Mouse (Mus musculus) liver, postnatal 0 days (tissue): ENCODE data around the gene Hs1bp3. TPM values are rescaled to one million over a fixed set of nuclear protein-coding genes. Genes with fewer than 3 reads are reported as not detected.

Source experiments
- ATAC-seq: fragments of 200-750 bp; cut with Nextera tagmentation; 2 replicates; pipeline ENCODE4 v1.8.0; 2017; ENCODE audit warnings: mild to moderate bottlenecking, moderate library complexity
- DNase-seq: peaks from one replicate; pipeline ENCODE4 v3.0.0-alpha.2; 2016
- H3K27ac ChIP-seq: fragments of 300-500 bp; sonication (generic); 2 replicates; pipeline ENCODE4 v1.5.1; 2014; ENCODE audit warnings: antibody characterized with exemption, moderate library complexity, mild to moderate bottlenecking, low read depth
- H3K27me3 ChIP-seq: fragments of 300-500 bp; sonication (generic); 2 replicates; pipeline ENCODE4 v1.6.1; 2014; ENCODE audit warnings: low read length, control low read depth, mixed read lengths; ENCODE audit not compliant: insufficient read depth
- H3K36me3 ChIP-seq: fragments of 300-500 bp; sonication (generic); replicated peaks from 2 replicates; pipeline ENCODE4 v1.6.1; 2014; ENCODE audit warnings: mild to moderate bottlenecking, control low read depth, low read length, moderate library complexity, mixed read lengths; ENCODE audit not compliant: insufficient read depth
- H3K4me1 ChIP-seq: fragments of 300-500 bp; sonication (generic); 2 replicates; pipeline ENCODE4 v1.6.1; 2014; ENCODE audit warnings: antibody characterized with exemption, mild to moderate bottlenecking, control low read depth; ENCODE audit not compliant: insufficient read depth
- H3K4me2 ChIP-seq: fragments of 300-500 bp; sonication (generic); 2 replicates; pipeline ENCODE4 v1.6.1; 2014; ENCODE audit warnings: low read depth, mild to moderate bottlenecking, low read length, moderate library complexity, mixed read lengths
- H3K4me3 ChIP-seq: fragments of 300-500 bp; sonication (generic); 2 replicates; pipeline ENCODE4 v1.5.1; 2014; ENCODE audit warnings: low read depth, low read length
- H3K9ac ChIP-seq: fragments of 300-500 bp; sonication (generic); replicated peaks from 2 replicates; pipeline ENCODE4 v1.6.1; 2014; ENCODE audit warnings: mild to moderate bottlenecking, moderate library complexity
- H3K9me3 ChIP-seq: fragments of 300-500 bp; sonication (generic); 2 replicates; pipeline ENCODE4 v1.6.1; 2016; ENCODE audit warnings: mild to moderate bottlenecking, control low read depth, low read length, mixed read lengths
- CTCF ChIP-seq: sonication (generic); IDR thresholded peaks from 2 replicates; pipeline ENCODE4 v1.5.1; 2016; ENCODE audit warnings: antibody characterized with exemption, low read depth
- EP300 ChIP-seq: IDR thresholded peaks from 2 replicates; pipeline ENCODE4 v1.6.1; 2016; ENCODE audit warnings: antibody characterized with exemption, low read depth, mild to moderate bottlenecking
- WGBS: fragments of 180-500 bp; shearing (Covaris S2); extraction: QIAGEN DNeasy Blood & Tissue Kit; methylation state at CpG from one replicate; pipeline ENCODE4 v1.1.7; 2014; ENCODE audit not compliant: insufficient replicate concordance; 5-methylcytosine and 5-hydroxymethylcytosine counted together
- polyA plus RNA-seq: library from polyadenylated mRNA; unstranded; fragments of >200 nt; fragmentation: Nextera tagmentation; extraction: Ambion mirVana; gene quantifications from 2 replicates; pipeline ENCODE4 v1.2.1, GENCODE M21; 2015

Hs1bp3 gene
- polyA plus RNA-seq, 1 experiment from 2014 or later: 3.7 TPM

DNA sequence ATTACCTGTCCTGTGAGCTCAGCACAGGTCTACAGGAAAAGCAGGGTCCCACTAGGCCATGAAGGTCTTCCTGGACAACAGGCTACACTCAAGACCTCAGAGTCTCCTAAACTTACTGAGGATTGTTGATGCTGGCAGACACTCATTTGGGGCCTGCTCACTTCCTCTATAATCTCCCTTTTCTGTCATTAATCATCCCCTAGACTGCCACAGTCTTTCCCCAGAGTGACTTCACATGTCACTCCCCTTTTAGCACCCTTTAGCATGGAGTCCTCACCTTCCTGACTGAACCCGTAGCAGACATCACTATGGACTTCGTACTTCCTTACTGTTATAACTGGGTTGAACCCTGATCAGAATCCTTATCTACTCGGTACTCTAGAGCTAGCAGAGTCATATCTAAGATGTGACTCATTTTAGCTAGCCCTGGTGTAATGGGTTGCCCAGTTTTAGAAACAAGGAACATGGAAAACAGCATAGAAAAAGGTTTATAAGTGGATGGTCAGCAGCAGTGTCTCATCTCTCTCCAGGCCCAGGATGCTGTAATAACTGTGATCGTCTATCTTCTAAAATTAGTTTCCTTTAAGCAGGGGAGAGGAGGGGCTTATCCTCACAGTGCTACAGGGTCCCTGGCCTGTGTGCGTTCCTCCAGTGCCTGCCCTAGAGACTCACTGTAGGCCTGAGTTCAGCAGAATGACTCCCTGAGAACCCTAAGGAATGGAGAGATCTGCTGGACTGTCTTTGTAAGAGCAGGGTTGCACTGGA is 58.7 kb downstream of the Hs1bp3 start:
- DNase-seq (no peak), ATAC-seq (no peak)
- TF ChIP-seq EP300 (no peak), CTCF (no peak)
- no peak overlapping the region for H3K27ac ChIP-seq
- 43% methylated on average over 5 of the region's 5 CpGs for WGBS
- no peaks in the 10 kb centered on the region for H3K36me3 ChIP-seq
- no peak overlapping the region for H3K4me2 ChIP-seq
- no peaks in the 10 kb centered on the region for H3K9me3 ChIP-seq
- peaks cover under 1% of the 10 kb centered on the region; the same call in 1 of the 2 replicates for H3K4me1 ChIP-seq
- H3K9ac ChIP-seq: no peak overlapping the region
- H3K27me3 ChIP-seq: no peaks in the 10 kb centered on the region
- H3K4me3 ChIP-seq: no peak overlapping the region

DNA sequence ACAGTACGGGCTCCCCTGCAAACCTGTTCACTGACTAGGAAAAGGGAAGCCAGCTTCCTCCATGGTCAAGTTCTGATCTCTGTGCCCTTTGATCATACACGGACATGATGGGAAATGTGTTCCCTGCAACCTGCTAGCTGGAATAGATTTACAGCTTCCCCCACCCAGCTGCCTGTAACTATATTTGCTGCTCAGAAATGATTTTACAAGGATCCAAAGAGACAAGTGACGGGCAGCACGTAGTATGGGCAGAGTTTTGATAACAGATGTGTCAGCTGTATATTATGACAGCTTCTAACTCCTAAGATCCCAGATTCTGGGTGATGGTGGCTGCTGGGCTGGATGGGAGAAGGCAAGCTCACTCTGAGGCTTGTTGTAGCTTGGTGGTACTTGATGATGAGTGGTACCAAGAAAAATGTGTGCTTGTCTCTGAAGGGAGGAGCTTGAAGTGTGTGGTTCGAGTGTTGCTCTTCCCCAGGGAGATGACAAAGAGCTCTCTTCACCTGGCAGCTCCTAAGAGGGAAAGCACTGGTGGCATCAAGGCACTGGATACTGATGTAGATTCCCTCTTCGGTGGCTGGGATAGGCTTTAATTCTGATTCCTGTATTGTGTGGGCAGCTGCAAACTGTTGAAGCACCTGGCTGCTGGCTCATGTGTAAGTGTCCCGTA is 59.4 kb downstream of the Hs1bp3 start:
- no peaks in the 10 kb centered on the region for H3K36me3 ChIP-seq
- ATAC-seq (no peak), DNase-seq (no peak)
- H3K4me3 ChIP-seq: no peak overlapping the region
- no peak overlapping the region for H3K9ac ChIP-seq
- WGBS: 69% methylated on average over 7 of the region's 7 CpGs
- no peak overlapping the region for H3K4me2 ChIP-seq
- H3K27me3 ChIP-seq: no peaks in the 10 kb centered on the region
- TF ChIP-seq EP300: no peak
- TF ChIP-seq CTCF: no peak
- no peak overlapping the region for H3K27ac ChIP-seq
- no peaks in the 10 kb centered on the region for H3K9me3 ChIP-seq
- H3K4me1 ChIP-seq: no peaks in the 10 kb centered on the region

- Histone ChIP-seq H3K4me2 (no peak overlapping the region), H3K27ac (no peak overlapping the region), H3K36me3 (no peaks in the 10 kb centered on the region), H3K27me3 (no peaks in the 10 kb centered on the region), H3K9ac (no peak overlapping the region), H3K4me3 (no peak overlapping the region), H3K9me3 (no peaks in the 10 kb centered on the region), H3K4me1 (no peaks in the 10 kb centered on the region)
- ATAC-seq (no peak), DNase-seq (no peak)
- WGBS: 72% methylated on average over 5 of the region's 5 CpGs
- no peak for TF ChIP-seq EP300
- TF ChIP-seq CTCF: no peak
These were observed 60.5 kb downstream of the Hs1bp3 start for GRCm38 (mm10) chr12:8373741-8374140.

DNA sequence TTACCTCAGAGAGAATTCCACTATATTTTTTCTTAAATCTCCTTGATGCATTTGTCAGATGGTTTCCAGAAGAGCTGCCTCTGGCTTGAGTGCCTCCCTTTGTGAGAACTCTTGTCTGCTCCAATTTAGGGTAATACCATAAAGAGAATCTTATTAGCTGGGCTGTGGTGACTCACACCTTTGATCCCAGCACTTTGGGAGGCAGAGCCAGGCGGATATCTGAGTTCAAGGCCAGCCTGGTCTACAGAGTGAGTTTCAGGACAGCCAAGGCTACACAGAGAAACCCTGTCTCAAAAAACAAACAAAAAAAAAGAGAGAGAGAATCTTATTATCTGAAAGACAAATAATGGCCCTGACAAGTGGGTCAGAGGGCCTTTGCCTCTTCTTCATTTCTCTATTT is 63.9 kb downstream of the Hs1bp3 start:
- Histone ChIP-seq H3K4me3 (no peak overlapping the region), H3K36me3 (no peaks in the 10 kb centered on the region), H3K4me2 (no peak overlapping the region), H3K9me3 (no peaks in the 10 kb centered on the region), H3K27ac (no peak overlapping the region), H3K27me3 (no peaks in the 10 kb centered on the region), H3K4me1 (no peaks in the 10 kb centered on the region), H3K9ac (no peak overlapping the region)
- TF ChIP-seq EP300 (no peak), CTCF (no peak)
- ATAC-seq (no peak), DNase-seq (no peak)
- WGBS: 71% methylated on average over 1 of the region's 1 CpGs

GRCm38 (mm10) chr12:8377955-8378620 is 64.9 kb downstream of the Hs1bp3 start:
- TF ChIP-seq CTCF (no peak), EP300 (no peak)
- no peak overlapping the region for H3K4me3 ChIP-seq
- DNase-seq: no peak

GRCm38 (mm10) chr12:8379795-8380521 is 66.7 kb downstream of the Hs1bp3 start:
- no peak overlapping the region for H3K9ac ChIP-seq
- no peaks in the 10 kb centered on the region for H3K9me3 ChIP-seq
- ATAC-seq (peak; percentile 56; the same call in 1 of the 2 replicates), DNase-seq (peak; percentile 40)
- no peaks in the 10 kb centered on the region for H3K4me1 ChIP-seq
- 55% methylated on average over 8 of the region's 8 CpGs for WGBS
- no peak overlapping the region for H3K4me2 ChIP-seq
- H3K4me3 ChIP-seq: no peak overlapping the region
- TF ChIP-seq EP300 (no peak), CTCF (no peak)
- no peak overlapping the region for H3K27ac ChIP-seq
- H3K36me3 ChIP-seq: no peaks in the 10 kb centered on the region
- H3K27me3 ChIP-seq: no peaks in the 10 kb centered on the region

More at GRCm38 (mm10) chr12:8377955-8378620, 64.9 kb downstream of the Hs1bp3 start:
- Histone ChIP-seq H3K27ac (no peak overlapping the region), H3K4me2 (no peak overlapping the region), H3K9me3 (no peaks in the 10 kb centered on the region), H3K9ac (no peak overlapping the region), H3K36me3 (no peaks in the 10 kb centered on the region), H3K4me1 (no peaks in the 10 kb centered on the region), H3K27me3 (no peaks in the 10 kb centered on the region)
- 74% methylated on average over 9 of the region's 9 CpGs for WGBS
- no peak for ATAC-seq
